Mouse (Mus musculus): ENCODE measurements around the gene Ppp1r15a.
"Not testable (repeated sequence)": the region's sequence is repeated elsewhere in the genome, so short reads cannot be mapped to it uniquely, and the experiment has no call there.

Gene Ppp1r15a

DNA sequence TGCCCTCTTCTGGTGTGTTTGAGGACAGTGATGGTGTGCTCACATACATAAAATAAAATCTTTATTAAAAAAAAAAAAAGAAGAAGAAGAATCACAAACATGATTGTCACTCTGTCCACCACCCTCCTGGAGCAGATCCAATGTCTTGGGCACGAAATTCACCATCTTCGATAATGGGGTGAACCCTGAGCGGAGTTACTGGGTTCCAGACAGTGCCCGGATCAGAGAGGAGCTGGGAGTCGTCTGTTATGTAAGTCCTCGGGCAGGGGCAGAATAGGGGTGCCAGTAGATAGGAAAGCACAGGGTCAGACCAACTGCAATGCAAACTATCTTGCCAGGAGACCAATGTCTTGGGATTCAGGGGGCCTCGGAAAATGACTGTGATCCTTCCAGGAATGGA is 5.5 kb downstream of the Ppp1r15a start:
- DNase-seq (ENCODE audit: extremely low spot score, low read depth, low spot score): no peak

DNA sequence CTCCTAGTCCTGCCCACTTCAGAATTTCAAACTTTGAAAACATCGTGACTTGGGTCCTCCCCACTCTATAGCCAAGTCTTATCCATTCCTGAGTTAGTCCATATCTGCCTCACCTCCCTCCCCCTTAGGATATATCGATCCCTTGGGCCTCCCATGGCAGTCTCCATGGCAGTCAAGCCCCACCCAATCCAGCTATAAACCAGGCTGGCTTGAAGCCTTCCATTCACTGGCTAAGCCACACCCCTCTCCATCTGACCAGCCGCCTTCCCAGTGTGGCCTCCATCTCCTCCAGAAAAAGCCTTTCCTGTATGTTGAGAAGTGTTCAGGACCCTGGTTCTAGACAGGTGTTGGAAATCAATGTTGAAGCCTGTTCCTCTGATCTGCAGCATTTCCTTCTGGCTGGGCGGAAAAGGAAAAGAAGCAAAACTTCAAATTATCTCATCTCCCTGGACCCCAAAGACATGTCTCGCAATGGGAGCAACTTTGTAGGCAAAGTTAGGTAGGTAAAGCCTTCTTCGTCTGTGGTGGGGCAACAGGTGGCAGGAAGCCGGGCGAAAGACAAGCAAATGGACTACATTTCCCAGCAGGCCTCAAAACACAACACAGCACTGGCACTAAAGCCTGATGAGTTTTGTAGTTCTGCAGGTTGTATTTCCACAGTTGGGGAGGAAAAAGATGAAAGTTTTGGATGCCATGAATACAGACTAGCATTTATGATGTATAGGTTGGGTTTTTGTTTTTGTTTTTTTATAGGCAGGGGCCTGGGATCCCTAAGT is 6.5 kb downstream of the Ppp1r15a start:
- no peak for DNase-seq (ENCODE audit: extremely low spot score, low read depth, low spot score)

DNA sequence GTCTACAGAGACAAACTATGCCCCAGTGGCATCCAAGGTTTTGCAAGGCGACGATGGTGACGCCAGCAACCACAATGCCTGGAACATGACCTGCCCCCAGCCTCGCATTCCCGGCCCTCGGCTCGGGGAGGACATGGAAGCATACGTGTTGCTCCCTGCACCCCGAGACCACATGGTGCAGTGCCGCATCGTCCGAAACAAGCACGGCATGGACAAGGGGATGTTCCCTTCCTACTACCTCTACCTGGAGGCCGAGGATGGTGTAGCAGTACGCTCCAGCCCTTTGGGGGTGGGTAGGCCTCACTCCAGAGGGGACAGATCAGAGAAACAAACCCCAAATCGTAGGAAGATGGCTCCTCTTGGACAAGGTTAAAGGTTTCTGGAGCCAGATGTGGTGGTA is 7.5 kb downstream of the Ppp1r15a start:
- no peak for DNase-seq (ENCODE audit: extremely low spot score, low read depth, low spot score)

DNA sequence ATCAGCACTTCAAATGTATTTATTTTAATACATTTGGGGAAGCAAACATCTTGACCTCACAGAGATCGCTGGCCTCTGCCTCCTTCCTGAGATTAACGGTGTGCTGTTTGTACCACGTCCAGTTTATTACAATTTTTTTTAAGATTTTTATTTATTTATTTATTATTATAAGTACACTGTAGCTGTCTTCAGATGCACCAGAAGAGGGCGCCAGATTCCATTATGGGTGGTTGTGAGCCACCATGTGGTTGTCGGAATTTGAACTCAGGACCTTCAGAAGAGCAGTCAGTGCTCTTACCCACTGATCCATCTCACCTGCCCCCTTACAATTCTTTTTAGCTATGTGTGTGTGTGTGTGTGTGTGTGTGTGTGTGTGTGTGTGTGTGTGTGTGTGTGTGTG is 9.2 kb downstream of the Ppp1r15a start:
- DNase-seq (ENCODE audit: extremely low spot score, low read depth, low spot score): not testable (repeated sequence)

DNA sequence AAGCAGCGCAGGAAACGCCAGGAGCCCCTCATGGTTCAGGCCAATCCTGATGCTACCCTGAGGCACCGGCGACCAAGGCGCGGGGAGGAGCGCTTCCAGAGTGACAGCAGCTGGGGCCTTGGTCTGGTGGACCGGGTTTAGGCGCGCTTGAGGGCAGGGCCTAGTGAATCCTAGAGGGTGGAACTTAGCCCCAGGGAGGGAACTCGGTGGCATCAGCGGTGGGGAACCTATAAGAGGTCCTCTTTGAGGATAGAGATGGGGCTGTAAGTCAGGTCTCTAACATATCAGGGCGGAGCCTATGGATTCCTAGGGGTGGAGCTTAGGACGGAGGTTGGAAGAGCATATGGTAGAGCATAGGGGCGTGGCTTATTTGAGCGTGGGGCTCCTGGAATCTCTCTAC is 10.6 kb downstream of the Ppp1r15a start:
- DNase-seq (ENCODE audit: extremely low spot score, low read depth, low spot score): no peak

DNA sequence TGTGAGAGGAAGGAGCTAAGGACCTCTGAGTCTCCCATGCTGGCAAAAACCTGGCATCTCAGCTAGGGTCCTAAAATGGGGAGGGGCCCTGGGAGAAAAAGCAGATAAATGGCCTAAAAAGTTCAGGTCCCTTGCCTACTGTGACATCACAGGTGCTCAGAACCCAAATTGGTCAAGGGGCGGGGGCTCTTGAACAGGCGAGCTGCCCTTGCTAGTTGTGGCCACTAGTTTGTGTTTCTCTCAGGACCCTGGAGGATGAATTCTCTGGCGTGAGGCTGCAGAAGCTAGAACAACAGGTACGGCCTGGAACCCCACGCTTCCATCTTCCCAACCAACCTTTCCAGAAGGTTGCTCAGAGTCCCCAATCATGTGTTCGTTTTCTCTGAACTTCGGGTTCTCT is 11.7 kb downstream of the Ppp1r15a start:
- no peak for DNase-seq (ENCODE audit: extremely low spot score, low read depth, low spot score)

DNA sequence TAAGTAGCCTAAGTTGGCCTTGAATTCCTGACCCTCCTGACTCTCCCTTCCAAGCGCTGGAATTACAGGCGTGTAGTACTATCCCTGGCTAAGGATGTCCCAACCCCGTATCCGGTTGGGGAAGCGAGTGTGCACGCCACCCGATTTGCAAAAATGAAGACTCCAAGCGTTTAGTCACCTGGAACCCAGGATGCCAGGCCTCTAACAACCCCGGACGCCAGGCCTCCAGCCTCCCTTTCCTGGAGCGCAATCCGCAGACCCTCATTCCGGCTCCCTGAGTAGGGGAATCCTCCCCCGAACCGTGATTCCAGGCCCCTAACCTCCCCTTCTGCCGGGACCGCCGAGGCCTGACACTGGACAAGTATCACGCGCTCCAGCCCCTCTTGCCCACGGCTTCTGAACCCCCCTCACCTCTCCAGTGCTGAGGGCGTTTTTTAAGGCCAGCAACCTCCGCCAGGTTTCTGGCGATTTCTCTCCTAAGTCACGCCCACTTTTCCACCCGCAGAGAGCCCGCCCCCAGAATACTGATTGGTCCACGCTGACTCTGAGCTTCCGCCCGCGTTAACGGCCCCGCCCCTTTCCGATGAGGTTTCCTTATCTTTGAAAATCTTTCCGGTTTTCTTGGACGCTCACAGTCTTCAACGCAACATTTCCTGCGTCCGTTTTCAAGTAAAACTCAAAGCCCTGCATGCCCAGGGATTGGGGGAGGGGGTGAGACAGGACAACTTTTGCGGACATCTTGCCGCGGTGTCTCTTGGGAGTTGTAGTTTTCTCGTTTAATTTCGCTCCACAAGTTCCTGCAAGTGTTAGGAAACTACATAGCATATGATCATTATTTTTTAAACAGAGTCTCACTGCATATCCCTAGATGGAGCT is 15.9 kb downstream of the Ppp1r15a start, which contains the start of gene Nucb1:
Gene Nucb1, minus strand, starts transcription at position 495 of the 876 bp plus-strand sequence.
- peak; percentile 89 for DNase-seq (ENCODE audit: extremely low spot score, low read depth, low spot score)

DNA sequence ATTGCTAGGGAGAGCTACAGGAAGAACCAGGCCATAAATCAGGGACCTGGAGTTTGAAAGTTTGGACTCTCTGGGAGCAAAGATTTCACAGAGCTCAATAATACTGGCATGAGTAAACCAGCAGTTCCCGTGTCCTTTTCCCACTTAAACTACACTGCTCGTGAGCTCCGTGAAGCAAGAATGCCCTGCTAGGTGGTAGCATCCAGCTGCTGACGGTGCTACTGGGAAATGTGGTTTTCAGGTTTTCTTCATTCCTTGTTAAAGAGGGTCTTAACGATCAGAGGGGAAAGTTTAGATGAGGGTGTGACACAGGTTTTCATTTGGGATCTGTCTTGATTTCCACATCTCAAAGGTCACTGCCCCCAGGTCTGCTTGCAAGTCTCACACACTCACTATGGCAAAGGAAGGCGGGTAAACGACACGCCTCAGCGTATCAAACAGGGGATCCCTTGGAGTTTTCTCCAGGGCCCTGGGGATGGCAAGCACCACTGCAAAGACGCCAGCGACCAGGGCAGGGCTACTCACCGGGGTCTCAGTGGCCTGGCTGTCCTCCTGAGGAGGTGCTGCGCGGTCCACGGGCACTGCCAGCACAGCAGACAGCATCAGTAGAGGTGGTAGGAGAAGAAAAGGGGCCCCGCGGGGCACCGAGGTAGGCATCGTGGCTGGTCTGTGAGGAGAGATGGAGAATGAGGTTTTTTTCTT is 16.7 kb downstream of the Ppp1r15a start:
- DNase-seq (ENCODE audit: extremely low spot score, low read depth, low spot score): no peak

DNA sequence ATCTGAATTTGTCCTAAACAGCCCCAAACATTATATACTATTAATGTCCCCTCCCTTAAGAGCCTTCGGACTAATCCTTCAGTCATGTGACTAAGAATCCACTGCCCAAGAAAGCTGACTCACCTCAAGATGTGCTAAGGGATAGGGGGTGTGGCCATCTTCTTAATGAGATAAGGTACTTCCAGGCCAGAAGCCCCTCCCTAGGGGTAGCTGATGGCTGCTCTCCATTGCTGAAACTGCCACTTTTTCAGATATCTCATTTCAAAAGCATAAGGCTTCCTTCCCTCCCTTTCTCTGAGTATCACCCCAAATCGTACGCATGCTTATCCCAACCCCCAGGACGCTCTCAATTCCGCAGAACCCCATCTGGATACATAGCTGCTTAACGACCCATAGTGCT is 17.5 kb downstream of the Ppp1r15a start:
- no peak for DNase-seq (ENCODE audit: extremely low spot score, low read depth, low spot score)

DNA sequence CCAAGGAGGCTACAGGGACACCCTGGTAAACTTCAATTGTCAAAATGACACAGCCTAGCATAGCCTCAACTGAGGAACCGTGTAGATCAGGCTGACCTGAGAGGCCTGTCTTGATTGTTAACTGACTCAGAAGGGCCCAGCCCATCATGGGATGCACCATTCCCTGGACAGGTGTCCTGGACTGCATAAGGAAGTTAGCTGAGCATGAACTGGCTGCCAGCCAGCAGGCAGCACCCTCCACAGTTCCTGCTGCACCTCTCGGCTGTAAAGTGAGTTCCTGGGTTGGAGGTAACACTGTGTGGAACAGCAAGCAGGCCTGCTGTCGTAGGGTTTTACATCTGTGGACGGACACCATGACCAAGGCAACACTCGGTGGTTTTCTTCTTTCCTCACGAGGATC is 18.5 kb downstream of the Ppp1r15a start:
- DNase-seq (ENCODE audit: extremely low spot score, low read depth, low spot score): no peak

DNA sequence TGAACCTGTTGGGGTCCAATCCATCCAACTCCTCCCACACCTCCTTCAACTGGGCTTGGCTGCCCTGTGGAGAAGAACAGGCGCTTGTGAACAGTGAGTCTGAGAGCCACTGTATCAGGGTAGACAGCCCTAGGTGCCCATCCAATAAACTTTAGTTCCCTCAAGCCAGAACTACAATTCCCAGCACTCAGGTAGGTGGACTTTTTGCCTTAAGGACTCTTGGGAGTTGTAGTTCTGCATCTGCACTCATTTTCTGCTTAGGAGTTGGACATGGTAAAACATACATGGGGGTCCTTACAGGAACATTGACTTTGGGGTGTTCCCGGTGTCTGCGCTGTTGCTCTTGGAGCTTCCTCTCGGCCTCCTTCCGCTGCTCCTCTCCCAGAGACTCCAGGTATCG is 27.6 kb downstream of the Ppp1r15a start:
- DNase-seq (ENCODE audit: extremely low spot score, low read depth, low spot score): no peak

DNA sequence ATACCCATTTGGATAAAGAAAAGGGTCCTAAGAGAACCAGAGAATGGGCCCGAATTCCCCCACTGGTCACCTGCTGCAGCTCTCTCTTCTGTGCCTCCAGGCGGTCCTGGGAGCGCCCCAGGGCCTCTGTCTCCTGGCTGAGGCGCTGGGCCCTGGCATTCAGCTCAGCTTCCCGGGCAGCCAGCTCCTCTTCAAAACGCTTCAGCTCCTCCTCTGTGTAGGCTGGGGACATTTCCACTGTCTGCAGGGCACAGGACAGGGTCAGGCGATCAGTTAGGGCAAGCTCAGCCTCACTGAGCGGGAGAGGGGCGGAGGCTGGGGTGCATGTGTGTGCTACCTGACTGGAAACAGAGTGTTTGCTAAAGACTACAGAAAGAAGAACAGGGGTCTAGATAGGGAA is 31.5 kb downstream of the Ppp1r15a start:
- DNase-seq (ENCODE audit: extremely low spot score, low read depth, low spot score): no peak

DNA sequence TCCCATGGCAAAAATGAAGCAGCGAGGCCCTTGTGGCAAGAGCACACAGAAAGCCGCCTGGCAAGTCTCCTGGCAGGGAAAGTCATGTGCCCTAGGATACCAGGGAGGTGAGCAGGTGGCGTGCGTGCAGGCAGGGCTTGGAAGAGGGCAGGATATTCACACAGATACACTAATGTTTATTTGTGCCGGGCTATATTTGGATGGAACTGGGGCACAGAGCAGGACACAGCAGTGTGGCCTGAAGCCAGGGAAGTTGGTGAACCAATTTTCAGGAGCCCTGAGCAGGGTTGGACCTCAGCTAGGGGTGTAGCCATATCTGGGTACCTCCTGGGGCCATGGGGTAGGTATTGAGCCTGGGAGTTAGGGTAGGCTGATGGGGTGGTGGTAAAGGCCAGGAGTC is 33.1 kb downstream of the Ppp1r15a start:
- DNase-seq (ENCODE audit: extremely low spot score, low read depth, low spot score): no peak

DNA sequence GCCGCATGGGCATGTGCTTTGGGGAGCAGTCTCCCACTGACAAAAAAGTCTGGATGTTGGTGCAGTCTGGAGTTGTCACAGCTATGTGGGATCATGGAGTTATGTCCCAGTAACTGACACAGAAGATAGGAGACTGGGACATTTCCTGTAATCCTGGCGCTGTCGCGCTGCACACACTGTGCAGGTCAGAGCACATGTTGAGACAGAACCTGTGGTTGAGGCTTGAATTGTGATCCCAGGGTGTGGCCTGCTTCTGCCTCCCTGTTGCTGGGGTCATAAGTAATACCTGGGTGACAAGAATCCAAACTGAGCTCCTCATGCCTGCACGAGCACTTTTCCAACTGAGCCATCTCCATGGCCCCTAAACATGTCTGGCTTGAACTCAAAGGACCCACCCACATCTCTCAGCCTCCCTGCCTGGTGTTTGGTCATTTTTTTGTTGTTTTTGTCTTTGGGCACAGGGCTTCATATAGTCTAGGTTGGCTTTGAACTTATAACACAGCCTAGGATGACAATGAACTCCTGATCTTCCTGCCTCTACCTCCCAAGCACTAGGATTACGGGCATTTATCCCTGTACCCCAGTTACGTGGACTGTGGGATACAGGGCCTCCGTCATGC is 33.7 kb downstream of the Ppp1r15a start:
- DNase-seq (ENCODE audit: extremely low spot score, low read depth, low spot score): no peak

DNA sequence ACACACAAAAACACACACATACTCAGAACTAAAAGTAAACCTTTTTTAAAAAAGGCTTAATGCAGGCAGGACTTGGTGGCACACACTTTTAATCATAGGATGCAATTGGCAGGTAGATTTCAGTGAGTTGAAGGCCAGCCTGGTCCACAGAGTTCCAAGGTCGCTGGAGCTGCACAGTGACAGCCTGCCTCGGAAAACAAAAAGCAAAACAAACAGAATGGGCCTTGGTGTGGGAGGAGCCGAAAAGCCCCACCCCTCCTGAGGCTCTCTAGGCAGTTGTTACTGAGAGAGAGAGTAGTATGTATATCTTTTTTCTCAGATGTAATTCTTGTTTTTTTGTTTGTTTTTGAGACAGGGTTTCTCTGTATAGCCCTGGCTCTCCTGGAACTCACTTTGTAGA is 34.8 kb downstream of the Ppp1r15a start:
- no peak for DNase-seq (ENCODE audit: extremely low spot score, low read depth, low spot score)

DNA sequence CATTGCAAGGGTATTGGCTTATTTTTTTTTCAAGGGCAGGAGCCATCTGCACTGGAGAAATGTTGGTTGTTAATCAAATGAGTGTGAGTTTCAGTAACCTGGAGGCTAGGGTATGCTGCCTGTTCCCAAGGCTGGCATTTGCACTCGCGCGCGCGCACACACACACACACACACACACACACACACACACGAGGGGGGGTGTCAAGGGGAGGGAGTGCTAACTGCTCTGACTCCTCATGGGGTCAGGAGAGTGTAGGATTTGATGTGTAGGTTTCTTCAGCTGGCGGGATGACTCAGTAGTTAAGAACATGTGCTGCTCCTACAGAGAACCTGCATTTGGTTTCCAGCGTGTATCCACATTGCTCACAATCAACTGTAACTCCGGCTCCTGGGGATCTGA is 35.2 kb downstream of the Ppp1r15a start:
- DNase-seq (ENCODE audit: extremely low spot score, low read depth, low spot score): no peak

DNA sequence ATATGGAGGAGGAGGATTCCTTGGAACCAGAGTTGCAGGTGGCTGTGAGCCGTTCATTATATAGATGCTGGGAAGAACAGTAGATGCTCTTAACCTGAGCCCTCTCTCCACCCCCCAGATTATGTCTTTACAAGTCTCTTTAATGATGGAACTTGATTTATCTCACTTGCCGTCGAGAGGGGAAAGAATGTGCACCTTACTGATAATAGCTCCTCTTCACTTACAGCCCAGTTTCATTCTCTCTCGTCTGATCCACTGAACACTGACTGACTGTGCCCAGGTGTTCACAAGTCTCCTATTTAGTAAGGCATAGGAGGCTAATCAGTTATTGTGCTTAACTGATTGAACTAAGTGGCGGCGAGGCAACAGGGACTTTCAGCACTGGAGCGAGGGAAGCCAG is 36.5 kb downstream of the Ppp1r15a start:
- no peak for DNase-seq (ENCODE audit: extremely low spot score, low read depth, low spot score)

DNA sequence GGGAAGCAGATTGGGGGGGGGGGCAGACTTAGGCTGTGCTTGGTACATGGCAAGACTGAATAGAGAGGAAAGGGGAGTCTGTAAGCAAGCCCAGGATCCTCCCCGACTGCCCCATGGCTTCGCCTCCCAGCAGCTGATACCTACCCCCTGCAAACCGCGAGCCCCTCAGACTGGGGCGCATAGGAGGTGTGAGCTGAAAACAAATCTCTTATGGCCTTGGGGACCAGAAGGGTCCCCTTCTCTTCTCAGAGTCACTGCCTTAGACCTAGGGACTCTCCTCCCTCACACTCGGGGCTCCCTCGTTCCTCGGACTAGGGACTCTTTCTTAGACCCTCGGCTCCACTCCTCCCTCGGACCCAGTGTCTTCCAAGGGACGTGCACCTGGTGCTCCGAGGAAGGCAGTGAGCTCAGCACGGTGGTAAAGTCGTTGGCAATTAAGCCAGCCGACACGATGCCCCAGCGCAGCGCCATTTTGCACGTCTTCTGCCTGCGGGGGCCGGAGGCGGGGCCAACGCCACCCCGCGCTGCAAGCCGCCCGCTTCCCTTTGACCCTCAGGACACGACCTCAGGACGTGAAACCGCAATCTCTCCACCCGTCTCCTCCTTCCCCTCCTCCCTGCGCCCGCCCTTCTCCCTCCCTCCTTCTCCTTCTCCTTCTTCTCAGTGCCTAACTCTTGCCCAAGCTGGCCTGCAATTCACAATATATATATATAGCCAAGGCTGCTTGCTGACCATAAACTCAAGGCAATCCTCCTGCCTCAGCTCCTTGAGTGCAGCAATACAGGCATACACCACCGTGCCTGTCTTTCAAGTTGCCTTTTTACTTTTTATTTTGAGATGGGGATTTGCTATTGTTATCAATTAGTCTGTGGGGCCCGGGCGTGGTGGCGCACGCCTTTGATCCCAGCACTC is 37.5 kb downstream of the Ppp1r15a start, which contains the start of gene Dhdh:
Gene Dhdh, minus strand, starts transcription at position 513 of the 912 bp plus-strand sequence.
- no peak for DNase-seq (ENCODE audit: extremely low spot score, low read depth, low spot score)

DNA sequence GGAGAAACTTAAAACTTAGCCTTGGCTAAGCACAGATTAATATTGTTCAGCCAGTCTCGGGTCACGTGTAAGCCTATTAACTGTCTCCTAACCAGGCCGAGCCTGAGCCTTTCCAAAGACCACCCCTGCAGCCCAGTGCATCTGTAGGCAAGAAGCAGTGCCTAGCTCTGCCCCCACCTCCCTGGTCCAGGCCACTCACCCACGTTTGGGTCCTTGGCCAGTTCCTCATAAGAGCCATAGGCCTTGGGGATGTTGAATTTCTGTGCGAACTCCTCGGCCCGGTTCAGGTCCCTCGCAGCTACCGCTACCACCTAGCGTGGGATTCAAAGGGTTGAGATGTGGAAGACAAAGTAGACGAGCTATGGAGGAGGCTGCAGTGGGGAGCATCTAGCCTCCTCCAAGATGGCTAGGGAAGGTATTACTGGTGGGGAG is 38.2 kb downstream of the Ppp1r15a start:
- DNase-seq (ENCODE audit: extremely low spot score, low read depth, low spot score): no peak

All from hindlimb bud, embryonic 11.5 days (tissue).